Mouse (Mus musculus) yolk sac, embryonic 10.5 days (tissue): ENCODE data around the gene Rdx.

Source experiments
- DNase-seq: peaks from one replicate; pipeline ENCODE4 v3.0.0-alpha.2; 2017; ENCODE audit warnings: low spot score

Rdx gene

DNA sequence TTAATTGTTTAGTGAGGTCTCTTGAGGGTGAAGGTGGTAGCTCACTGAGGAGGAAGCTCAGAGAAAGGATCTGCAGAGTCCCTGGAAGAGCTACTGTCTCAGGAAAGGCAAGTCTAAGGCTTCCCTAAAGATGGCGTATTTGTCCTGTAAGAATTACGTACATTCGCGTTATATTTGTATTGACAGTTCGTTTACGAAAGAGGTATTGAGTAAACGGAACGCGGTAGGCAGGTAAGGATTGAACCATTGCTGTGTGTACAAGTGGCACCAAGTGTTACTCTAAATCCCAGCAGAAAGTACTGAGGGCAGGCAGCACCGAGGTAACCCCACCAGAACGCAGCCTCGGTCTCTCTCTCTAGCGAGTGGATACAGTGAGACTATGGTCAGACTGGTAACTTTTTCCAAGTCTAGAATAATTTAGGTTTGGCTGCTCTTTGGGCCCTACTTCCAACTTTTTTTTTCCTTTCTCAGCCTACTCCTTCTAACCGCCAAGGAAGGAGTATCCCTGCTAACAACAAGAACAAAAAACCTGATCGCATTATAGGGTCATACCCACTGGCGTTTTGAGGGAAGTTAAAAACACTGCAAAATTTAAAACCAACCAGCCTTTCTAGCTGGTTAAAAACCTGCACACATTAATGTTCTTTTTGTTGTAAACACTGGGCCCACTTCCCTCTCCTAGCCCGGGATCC lies at the start of gene Rdx:
TSS of gene Rdx (plus strand) at position 45 of the 692 bp plus-strand sequence.
- DNase-seq, result peak; percentile 62

DNA sequence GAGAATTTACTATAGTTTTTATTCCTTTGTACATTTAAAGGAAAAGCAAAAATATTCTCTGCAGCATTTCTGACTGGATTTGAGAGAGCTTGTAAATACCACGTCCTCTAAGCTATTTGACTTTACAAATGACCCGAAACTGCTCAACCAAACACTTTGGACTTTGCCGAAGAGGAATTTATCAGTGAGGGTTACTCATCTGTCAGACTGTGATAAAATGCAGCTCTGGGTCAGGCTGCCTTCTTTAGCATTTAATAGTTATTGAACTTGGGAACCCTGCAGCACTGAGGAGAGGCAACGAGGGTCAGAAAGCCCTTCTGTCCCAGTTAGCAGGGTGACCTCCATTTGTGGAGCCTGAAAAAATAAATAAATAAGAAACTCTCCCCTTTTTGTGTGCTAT lies 43.5 kb upstream of the Rdx start:
- DNase-seq, result no peak

DNA sequence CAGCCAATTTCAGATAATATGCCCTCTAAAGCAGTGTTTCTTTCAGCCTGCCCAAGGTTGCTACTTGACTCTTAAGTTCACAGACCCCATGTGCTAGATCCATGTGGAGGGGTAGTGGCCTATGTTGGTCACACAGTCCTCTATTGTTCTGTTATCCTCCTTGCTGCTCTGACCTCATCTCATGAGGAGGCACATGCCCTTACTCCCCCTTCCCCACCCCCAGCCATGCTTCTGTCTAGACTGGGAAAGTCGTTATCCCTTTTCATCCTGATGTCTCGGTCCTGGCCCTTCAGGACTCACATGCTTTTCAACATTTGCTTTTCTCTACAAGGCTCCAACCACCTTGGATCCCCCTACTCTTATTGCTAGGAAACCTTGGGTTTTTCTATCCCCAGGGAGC lies 39.6 kb upstream of the Rdx start:
- no peak for DNase-seq

DNA sequence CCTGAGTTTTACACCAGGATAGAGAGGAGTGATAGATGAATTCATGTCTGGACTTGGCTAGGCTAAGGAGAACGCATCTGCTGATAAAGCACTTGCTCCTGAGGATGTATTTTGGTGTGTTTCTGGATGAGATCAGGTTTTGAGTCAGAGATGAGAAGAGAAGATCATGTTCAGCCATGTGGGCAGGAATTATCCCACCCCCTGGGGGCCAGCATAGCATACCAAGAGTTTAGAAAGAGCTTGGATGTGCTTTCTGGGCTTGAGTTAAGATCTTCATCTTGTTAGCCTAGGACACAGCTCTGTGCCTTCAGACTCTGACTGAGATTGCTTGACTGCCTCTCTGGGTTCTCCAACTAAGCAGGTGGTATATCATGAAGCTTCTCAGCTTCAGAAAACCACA lies 38.5 kb upstream of the Rdx start:
- DNase-seq, result no peak

DNA sequence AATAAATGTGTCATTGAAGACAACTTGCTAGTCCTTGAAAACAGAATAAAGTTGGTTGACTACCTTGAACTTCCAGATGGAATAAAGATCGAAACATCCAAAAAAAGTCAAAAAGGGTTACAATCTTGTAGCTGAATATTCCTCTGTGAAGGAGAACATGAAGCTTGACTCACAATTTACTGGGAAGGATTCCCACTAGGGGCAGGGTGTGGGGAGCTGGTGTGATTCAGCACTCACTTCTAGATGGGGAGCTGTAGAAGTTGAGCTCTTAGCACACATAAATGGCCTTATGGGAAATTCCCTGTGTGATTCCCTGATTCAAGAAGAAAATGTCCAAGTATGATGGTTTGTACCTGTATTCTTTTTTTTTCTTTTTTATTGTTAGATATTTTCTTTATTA lies 34.7 kb upstream of the Rdx start:
- no peak for DNase-seq

DNA sequence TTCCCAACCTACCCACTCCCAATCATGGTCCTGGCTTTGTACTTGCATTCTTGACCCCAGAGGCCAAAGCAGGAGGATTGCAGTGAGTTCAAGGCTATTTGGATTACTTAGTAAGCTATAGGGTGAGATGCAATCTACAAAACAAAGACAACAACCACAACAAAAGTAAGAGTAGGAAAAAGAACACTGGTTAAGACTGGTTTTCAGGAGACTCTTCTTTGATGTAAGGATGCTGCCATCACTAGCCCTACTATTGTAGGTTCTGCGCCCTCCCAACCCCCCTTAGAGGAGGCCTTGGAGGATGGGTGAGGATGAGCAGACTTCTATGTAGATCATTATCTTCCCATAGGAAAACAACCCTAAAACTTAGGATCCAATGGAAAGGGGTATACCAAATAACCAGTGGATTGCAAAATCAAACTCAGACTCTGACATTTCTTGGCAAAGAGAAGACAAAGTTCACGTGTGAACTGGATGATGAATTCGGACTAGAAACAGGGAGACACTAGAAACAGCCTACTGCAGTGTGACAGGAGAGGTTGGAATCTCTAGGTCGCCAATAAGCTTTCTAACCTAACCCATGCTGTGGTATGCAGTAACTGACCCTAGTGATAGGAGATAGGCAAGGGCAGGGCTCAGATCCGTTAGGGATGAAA lies 34.1 kb upstream of the Rdx start:
- no peak for DNase-seq

DNA sequence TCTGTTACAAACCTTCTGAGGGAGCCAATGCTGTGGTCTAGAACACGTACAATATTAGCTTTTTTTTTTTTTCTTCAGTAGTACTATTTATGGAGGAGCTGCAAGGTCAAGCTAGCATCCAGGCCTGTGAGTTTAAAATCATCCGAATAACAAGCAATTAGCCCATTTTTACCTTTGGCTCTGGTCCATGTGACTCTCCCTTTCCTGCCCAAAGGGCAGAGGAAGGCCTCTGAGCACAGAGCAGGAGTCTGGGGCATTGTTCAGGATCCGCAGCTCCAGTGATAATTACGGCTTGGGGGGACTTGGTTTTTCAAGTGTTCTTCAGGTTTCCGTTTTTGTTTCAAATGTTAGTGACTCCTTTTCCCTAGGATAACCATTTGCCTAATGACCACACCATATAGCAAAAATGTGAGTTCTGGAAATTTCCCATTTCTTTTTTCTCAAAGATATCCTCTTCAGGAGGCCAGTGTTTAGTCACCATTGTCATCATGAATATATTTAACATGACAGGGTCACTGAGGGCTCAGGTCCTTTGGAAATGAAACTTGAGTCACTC lies 33.0 kb upstream of the Rdx start:
- DNase-seq, result no peak

DNA sequence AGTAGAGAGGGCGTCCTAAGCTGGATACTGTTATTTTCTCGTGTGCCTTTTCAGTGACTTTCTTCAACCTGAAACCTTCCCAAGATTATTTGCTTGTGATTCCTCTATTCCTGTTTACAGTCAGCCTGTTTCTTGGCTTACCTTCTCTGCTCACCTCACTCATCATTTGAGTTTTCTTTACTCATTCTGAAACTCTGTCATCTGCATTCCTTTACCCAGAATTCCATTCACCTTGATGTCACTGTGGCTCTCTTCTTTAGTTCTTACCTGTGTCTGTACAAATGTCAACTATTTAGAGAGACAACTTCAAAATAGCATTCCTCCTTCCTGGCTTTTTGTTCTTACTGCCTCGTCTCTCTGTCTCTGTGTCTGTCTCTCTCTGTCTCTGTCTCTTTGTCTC lies 29.9 kb upstream of the Rdx start:
- no peak for DNase-seq

DNA sequence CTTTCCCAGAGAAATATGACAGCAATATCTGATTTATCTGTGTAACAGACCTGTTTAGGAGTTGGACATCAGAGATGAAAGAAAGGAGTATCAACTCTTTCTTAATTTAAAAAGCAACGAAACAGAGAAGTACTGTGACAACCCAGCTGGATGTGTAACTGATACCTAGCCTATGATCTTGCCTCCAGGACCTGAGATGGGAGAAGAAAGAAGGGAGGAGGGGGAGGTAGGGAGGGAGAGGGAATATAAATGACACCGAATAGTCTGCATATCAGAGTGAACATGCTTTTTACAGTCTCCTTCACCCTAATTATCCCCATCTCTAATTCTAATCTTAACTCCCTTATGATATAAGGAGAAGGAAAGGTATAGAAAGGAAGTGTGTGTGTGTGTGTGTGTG lies 29.1 kb upstream of the Rdx start:
- no peak for DNase-seq

DNA sequence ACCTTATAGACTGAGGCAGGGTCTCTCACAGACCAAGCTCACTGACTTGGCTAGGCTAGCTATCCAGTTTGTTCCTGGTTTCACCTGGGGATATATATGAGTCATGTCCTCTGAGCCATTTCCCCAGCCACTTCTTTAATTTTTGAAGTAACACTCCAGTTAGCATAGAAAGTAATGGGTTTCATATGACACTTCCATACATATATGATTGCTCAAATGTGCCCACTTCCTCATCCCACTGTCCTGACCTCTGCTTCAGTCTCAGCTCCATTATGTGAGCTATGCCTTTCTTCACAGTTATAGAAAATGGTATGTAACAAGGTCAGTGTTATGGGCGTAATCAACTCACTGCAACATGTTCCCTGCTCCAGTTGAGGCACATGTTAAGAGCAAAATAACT lies 28.5 kb upstream of the Rdx start:
- DNase-seq, result no peak

DNA sequence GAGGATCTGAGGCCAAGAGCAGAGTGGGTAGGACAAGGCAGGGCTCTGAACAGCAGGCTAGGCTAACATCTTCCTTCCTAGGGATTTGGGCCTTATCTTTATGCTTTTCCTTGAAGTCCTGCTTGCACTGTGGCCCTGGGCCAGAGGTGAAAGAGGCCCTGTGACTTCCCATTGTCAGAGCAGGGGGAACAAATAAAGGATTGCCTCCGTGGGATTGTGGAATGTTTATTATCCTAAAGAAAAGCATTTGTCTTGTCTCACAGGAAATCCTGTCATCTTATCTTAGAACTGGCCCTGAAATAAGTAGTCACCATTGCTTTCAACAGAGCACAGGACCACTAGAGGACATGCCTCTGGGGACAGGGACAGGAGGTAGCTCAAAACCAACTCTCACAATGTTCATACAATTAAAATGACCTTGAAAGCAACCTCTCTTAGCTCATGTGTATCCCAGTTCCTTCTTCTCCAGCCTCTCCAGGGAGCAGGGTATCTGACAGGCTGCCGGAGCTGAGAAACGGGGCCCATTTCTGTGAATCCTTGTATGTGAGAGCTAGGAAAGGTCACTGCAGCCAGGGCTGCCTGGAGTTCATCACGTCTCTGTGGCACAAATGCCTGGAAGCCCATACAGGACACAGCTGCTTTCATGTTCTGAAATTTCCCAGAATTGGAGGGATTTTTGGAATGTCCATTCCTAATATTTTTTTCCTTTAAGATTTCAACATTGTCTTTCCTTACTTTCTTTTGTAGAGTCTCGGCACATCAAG lies 19.5 kb upstream of the Rdx start:
- peak; percentile 65 for DNase-seq

DNA sequence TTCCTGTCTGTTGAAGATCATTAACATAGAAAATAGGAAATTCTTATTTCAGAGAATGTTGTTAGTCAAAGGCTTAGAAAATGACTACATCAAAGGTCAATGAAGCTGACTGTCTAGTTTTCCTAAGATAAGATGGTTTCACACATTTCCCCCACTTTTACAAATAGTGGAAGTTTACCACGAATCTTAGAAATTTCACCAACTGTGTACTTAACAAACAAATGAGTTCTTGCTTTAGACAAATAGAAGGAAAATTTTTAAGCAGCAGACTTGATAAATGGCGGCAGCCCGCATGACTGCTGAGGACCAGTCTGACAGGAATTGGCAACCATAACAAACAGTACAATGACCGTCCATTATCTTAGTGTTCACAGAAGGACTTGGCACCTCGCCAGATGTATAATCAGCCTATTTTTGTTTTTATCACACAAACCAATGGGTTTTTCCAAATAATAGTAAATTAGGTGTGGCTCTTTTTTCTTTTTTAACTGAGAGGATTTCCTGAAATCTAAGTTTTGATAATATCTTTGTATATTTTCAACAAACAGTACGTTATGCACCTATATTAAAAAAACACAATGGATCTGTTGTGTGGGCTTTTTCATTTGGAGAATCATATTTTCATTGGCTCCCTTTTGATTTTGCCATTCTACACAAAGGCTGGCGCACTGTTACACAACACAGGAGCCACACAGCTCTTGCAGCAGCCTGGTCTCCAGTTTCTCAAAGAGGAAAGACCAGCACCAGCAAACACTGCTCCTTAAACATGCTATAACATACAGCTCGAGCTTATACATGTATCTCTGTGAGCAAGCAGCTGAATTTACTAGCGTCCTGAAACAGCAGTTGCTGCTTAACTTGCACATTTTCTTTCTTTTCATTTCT lies 18.2 kb upstream of the Rdx start:
- DNase-seq, result peak; percentile 55

DNA sequence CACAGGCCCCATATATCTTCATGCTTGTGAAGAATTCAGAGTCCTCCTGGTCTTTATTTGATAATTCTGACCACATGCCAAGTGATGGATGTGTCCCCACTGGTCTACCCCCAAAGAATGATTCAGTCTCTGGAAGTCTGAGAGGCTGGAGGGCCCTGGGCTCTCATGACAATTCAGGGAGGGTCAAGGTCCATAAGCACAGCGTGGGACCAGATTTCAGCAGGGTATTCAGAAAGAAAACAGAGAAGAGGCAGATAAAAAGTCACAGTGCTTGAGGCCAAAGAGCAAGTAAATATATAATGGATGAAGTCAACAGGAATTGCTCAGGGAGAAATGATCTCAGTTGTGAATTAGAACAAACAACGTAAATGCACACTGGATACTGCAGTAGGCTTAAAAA lies 15.5 kb upstream of the Rdx start:
- peak; percentile 69 for DNase-seq

DNA sequence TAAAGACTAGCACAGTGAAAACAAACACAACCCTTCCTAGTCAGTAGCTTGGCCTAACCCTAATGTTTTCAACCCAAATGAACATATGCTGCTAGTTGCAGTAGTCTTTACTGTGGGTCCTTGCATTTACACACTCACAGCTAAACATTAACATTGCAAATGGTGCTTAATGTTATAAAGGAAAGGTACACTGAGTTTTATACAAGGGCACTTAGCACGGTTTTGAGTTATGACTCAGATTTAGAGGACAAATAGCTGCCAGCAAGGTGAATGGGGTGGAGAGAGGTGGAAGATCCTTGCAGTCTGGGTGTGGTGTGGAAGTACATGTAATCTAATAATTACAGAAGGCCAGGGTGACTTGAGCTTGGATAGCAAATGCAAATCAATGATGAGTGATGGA lies 9.5 kb upstream of the Rdx start:
- DNase-seq, result no peak

DNA sequence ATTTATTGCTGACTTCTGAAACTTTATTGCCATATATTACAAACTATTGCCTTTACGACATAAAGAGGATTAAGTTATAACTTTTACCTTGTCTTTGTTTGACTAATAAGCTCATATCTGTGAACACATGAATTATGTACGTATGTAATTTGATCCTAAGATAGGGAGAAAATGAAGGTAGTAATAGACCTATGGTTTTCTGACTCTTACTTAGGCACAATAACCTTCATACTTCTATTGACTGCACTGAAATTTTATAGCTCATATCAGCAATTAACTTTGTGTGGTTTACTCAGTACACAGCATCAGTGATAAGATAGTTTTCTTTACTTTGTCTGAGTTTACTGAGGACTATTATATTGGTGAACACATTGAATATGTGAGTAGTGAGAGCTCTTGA lies 5.3 kb upstream of the Rdx start:
- no peak for DNase-seq

DNA sequence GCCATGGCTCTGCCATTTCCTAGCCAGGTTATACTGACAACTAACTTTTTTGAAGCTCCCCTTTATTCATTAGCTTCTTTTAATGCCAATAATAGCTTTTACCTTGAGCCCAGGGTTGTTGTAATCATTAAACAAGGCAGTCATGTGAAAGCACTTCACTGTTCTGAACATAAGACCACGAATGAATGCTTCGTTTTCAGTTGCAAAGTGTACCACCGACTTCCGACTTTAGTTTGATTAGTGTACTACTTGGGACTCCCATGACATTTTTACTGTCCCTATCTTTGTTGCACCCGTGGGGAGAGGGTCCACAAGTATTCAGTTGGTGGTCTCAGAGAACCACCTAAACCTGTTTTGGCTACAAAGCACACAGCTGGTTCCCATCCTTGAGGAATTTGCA lies 287 bp upstream of the Rdx start:
- DNase-seq, result no peak

DNA sequence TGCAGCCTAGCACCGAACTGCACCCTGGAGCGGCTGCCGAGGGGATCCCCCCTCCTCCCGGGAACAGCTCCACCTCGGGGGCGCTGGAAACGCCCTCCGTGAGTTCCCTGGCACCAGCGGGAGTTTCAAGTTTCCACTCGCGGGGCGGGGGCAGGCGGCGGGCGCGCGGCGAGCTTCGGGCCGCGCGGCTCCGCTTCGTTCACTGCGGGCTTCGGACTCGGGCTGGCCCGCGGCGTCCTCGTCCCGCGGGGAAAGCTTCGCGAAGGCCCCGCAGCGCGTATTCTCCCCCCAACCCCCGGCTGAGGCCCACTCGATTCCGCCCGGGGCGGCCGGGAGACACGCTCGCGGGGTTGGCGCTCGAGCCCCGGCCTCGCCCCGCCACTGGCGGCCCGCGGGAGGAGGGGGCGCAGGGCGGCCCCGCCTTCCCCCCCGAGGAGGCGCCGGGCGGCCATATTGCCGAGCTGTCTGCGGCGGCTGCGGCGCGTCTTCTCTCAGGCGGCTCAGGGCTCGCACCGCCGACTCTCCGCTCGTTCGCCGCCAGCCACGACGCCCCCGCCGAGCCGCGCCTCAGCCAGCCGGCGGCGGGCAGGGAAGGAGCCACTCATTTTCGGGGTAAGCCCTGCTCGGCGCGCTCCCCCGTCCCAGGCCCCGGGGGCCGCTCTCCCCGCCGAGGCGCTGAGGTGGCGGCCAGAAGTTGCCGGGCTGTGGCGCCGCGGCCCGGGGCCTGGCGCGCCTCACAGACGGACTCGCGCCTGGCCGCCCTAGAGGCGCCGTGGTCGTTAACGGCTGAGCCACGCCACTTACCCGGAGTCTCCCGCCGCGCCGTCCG lies 1.1 kb downstream of the Rdx start:
- peak; percentile 86 for DNase-seq

DNA sequence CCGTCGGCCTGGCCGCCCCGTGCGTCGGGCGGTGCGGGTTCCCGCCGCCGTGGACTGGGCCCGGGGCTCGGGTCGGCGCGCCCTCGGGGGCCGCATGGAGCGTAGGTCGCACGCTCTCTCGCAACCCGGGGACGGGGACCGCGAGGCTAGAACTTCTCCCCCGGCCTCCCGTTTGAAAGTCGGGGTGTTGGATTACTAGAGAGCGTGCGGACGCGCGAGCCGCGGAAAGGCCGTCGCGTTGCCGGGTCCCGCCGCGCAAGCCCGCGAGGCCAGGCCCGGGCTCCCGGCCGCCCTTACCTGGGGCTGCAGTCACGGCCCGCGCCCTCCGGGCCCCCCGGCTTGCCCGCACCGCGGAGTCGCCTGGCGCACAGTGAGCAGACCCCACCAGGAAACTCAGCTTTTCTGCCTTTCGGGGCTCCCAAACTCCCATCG lies 1.7 kb downstream of the Rdx start:
- peak; percentile 60 for DNase-seq

DNA sequence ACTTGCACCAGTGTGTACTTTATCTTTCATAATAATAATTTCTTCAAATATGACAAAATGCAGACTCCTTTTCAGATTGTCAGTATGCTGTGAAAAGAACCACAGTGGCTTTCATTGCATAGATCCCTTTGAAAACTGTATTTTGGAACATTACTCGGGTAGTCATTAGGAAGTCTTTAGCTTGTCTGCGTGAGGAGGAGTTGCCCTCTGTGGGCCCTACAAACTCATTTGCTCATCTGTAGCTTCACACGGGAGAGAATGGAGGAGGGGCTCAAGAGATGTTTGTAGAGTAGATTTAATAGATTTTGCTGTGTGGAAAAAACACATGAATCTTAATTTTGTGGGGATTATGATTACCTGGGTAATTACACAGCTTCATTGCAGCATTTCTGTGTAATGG lies 2.6 kb downstream of the Rdx start:
- peak; percentile 32 for DNase-seq

DNA sequence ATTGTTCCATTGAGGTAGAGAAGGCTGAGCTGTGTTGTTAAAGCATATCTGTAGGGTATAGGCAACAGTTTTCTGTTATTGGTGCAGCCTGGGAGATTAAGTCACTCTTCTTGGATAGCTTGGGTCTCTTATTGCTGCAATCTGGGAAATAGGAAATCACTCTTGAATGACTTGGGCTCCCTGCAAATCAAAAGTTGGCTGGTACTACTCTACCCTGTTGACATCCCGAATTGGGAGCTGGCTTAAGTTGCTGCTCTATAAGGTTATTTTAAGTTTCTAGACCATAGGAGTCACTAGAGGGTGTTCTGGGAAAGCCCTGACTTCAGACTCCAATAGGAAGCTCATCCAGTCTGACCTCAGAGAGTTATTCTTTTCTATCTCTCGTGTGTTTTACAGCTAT lies 3.4 kb downstream of the Rdx start:
- no peak for DNase-seq

DNA sequence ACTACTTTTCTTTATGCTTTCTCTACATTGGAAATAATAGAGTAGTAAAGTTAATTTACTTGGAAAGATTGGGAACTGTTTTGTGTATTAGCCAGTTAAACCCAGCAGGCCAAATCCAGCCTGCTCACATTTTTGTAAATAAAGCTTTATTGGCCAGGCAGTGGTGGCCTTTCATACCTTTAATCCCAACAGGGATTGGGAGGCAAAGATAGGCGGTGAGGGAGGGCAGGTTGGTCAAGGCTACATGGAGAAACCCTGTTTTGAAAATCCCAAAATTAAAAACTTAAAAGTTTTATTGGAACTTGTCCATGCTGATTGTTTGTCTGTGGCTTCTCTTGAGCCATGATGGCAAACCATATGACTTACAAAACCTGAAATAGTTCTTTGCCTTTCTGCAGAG lies 5.2 kb downstream of the Rdx start:
- no peak for DNase-seq
